Mouse (Mus musculus): ENCODE measurements around the gene Hps1. TPM values are rescaled to one million over a fixed set of nuclear protein-coding genes. Genes with fewer than 3 reads are reported as not detected.
A peak's percentile ranks its signal among the peaks of the same experiment; 100 is the strongest.

Gene Hps1
- polyA plus RNA-seq, 1 experiment from 2014 or later: 8.0 TPM

- 88% methylated on average over 10 of the region's 10 CpGs for WGBS
- Histone ChIP-seq H3K9ac (replicated peaks; ENCODE audit: low read depth) (no peak overlapping the region), H3K9me3 (ENCODE audit: low read length) (no peaks in the 10 kb centered on the region), H3K4me3 (ENCODE audit: low read depth, low read length) (no peak overlapping the region), H3K36me3 (ENCODE audit: insufficient read depth, low read length) (no peaks in the 10 kb centered on the region), H3K27me3 (replicated peaks; ENCODE audit: insufficient read depth, low read length) (no peaks in the 10 kb centered on the region), H3K4me1 (ENCODE audit: insufficient read depth, low read depth, low read length) (no peaks in the 10 kb centered on the region), H3K4me2 (replicated peaks; ENCODE audit: low read depth, low read length) (no peak overlapping the region), H3K27ac (ENCODE audit: low read length) (no peak overlapping the region)
- DNase-seq (ENCODE audit: low spot score) (no peak), ATAC-seq (no peak)
- TF ChIP-seq EP300 (IDR thresholded peaks at IDR 0.05) (no peak), CTCF (IDR thresholded peaks at IDR 0.05) (no peak)
Measured at GRCm38 (mm10) chr19:42769648-42770047, 10.1 kb downstream of the Hps1 start.

GRCm38 (mm10) chr19:42767361-42767760 is 12.4 kb downstream of the Hps1 start:
- no peak for DNase-seq (ENCODE audit: low spot score)
- Histone ChIP-seq H3K4me3 (ENCODE audit: low read depth, low read length) (no peak overlapping the region), H3K36me3 (ENCODE audit: insufficient read depth, low read length) (no peaks in the 10 kb centered on the region), H3K4me2 (replicated peaks; ENCODE audit: low read depth, low read length) (no peak overlapping the region), H3K9me3 (ENCODE audit: low read length) (no peaks in the 10 kb centered on the region), H3K9ac (replicated peaks; ENCODE audit: low read depth) (no peak overlapping the region), H3K4me1 (ENCODE audit: insufficient read depth, low read depth, low read length) (no peaks in the 10 kb centered on the region), H3K27ac (ENCODE audit: low read length) (no peak overlapping the region), H3K27me3 (replicated peaks; ENCODE audit: insufficient read depth, low read length) (no peaks in the 10 kb centered on the region)
- TF ChIP-seq CTCF (IDR thresholded peaks at IDR 0.05) (no peak), EP300 (IDR thresholded peaks at IDR 0.05) (no peak)
- ATAC-seq: no peak
- WGBS: 69% methylated on average over 8 of the region's 8 CpGs

GRCm38 (mm10) chr19:42764398-42764797 is 15.4 kb downstream of the Hps1 start:
- TF ChIP-seq CTCF (IDR thresholded peaks at IDR 0.05) (no peak), EP300 (IDR thresholded peaks at IDR 0.05) (no peak)
- Histone ChIP-seq H3K27me3 (replicated peaks; ENCODE audit: insufficient read depth, low read length) (no peaks in the 10 kb centered on the region), H3K9ac (replicated peaks; ENCODE audit: low read depth) (no peak overlapping the region), H3K4me2 (replicated peaks; ENCODE audit: low read depth, low read length) (no peak overlapping the region), H3K4me1 (ENCODE audit: insufficient read depth, low read depth, low read length) (no peaks in the 10 kb centered on the region), H3K27ac (ENCODE audit: low read length) (no peak overlapping the region), H3K36me3 (ENCODE audit: insufficient read depth, low read length) (no peaks in the 10 kb centered on the region), H3K9me3 (ENCODE audit: low read length) (no peaks in the 10 kb centered on the region), H3K4me3 (ENCODE audit: low read depth, low read length) (no peak overlapping the region)
- 70% methylated on average over 10 of the region's 10 CpGs for WGBS
- DNase-seq (ENCODE audit: low spot score): no peak
- no peak for ATAC-seq

- Histone ChIP-seq H3K36me3 (ENCODE audit: insufficient read depth, low read length) (no peaks in the 10 kb centered on the region), H3K4me3 (ENCODE audit: low read depth, low read length) (no peak overlapping the region), H3K27me3 (replicated peaks; ENCODE audit: insufficient read depth, low read length) (no peaks in the 10 kb centered on the region), H3K9ac (replicated peaks; ENCODE audit: low read depth) (no peak overlapping the region), H3K27ac (ENCODE audit: low read length) (no peak overlapping the region), H3K9me3 (ENCODE audit: low read length) (no peaks in the 10 kb centered on the region), H3K4me1 (ENCODE audit: insufficient read depth, low read depth, low read length) (peaks cover 5% of the 10 kb centered on the region; the same call in 1 of the 2 replicates), H3K4me2 (replicated peaks; ENCODE audit: low read depth, low read length) (no peak overlapping the region)
- peak; percentile 18; the same call in 1 of the 2 replicates for ATAC-seq
- TF ChIP-seq EP300 (IDR thresholded peaks at IDR 0.05) (no peak), CTCF (IDR thresholded peaks at IDR 0.05) (no peak)
- WGBS: 61% methylated on average over 6 of the region's 6 CpGs
- DNase-seq (ENCODE audit: low spot score): peak; percentile 44
Measured at GRCm38 (mm10) chr19:42756671-42757070, 23.1 kb downstream of the Hps1 start.

- TF ChIP-seq CTCF (IDR thresholded peaks at IDR 0.05) (no peak), EP300 (IDR thresholded peaks at IDR 0.05) (no peak)
- no peak overlapping the region for H3K4me3 ChIP-seq (ENCODE audit: low read depth, low read length)
- DNase-seq (ENCODE audit: low spot score) (peak; percentile 39), ATAC-seq (no peak)
- WGBS: 48% methylated on average over 15 of the region's 15 CpGs
- no peaks in the 10 kb centered on the region for H3K9me3 ChIP-seq (ENCODE audit: low read length)
- peaks cover 5% of the 10 kb centered on the region; the same call in 1 of the 2 replicates for H3K4me1 ChIP-seq (ENCODE audit: insufficient read depth, low read depth, low read length)
- H3K9ac ChIP-seq (replicated peaks; ENCODE audit: low read depth): no peak overlapping the region
- H3K36me3 ChIP-seq (ENCODE audit: insufficient read depth, low read length): no peaks in the 10 kb centered on the region
- no peaks in the 10 kb centered on the region for H3K27me3 ChIP-seq (replicated peaks; ENCODE audit: insufficient read depth, low read length)
- H3K27ac ChIP-seq (ENCODE audit: low read length): no peak overlapping the region
- no peak overlapping the region for H3K4me2 ChIP-seq (replicated peaks; ENCODE audit: low read depth, low read length)
Measured at GRCm38 (mm10) chr19:42755148-42755870, 24.5 kb downstream of the Hps1 start.

- 3% methylated on average over 11 of the region's 11 CpGs for WGBS
- Histone ChIP-seq H3K4me3 (ENCODE audit: low read depth, low read length) (peak overlapping the region; percentile 37; the same call in 1 of the 2 replicates), H3K4me1 (ENCODE audit: insufficient read depth, low read depth, low read length) (peaks cover 5% of the 10 kb centered on the region; the same call in 1 of the 2 replicates), H3K4me2 (replicated peaks; ENCODE audit: low read depth, low read length) (peak overlapping the region; percentile 59), H3K9ac (replicated peaks; ENCODE audit: low read depth) (0 out of 2 replicates have a peak overlapping the region, but pooled peaks have one; percentile 6), H3K27me3 (replicated peaks; ENCODE audit: insufficient read depth, low read length) (no peaks in the 10 kb centered on the region), H3K27ac (ENCODE audit: low read length) (peak overlapping the region; percentile 60), H3K9me3 (ENCODE audit: low read length) (no peaks in the 10 kb centered on the region), H3K36me3 (ENCODE audit: insufficient read depth, low read length) (no peaks in the 10 kb centered on the region)
- TF ChIP-seq EP300 (IDR thresholded peaks at IDR 0.05) (0 out of 2 replicates have a peak, but pooled peaks have one; percentile 9), CTCF (IDR thresholded peaks at IDR 0.05) (no peak)
- peak; percentile 72 for ATAC-seq
- DNase-seq (ENCODE audit: low spot score): peak; percentile 88
Measured at GRCm38 (mm10) chr19:42753141-42753917, 26.4 kb downstream of the Hps1 start.
